Mouse (Mus musculus) retina, postnatal 7 days (tissue): Measurements from ENCODE around the gene Rnf111.

Experiments used
- DNase-seq: peaks from one replicate; pipeline ENCODE4 v3.0.0-alpha.2; 2012; ENCODE audit warnings: low read depth, low spot score

The Rnf111 gene

DNA sequence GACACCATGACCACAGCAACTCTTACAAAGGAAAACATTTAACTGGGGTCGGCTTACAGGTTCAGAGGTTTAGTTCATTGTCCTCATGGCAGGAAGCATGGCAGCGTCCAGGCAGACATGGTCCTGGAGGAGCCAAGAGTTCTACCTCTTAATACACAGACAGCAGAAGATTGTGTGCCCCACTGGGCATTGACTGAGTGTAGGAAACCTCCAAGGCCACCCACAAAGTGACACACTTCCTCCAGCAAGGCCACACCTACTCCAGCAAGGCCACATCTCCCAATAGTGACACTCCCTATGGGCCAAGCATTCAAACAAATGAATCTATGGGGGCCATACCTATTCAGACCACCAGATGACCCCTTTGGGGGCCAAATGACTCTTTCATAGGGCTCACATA lies 107.4 kb downstream of the Rnf111 start:
- no peak for DNase-seq

DNA sequence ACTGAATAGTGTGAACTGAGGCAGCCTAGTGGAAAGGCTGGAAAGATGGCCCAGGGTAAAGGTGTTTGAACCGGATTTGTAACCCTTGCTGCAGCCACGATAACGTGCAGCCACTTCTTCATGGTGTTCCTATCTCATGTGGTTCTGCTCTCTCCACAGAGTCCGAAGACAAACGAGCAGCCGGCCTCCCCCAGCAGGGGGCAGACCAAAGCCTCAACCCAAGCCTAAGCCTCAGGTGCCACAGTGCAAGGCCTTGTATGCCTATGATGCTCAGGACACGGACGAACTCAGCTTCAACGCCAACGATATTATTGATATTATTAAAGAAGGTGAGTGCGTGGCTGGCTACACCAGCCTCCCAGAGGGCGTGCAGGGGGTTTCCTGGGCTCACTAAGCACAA lies 107.9 kb downstream of the Rnf111 start:
- DNase-seq, result no peak

DNA sequence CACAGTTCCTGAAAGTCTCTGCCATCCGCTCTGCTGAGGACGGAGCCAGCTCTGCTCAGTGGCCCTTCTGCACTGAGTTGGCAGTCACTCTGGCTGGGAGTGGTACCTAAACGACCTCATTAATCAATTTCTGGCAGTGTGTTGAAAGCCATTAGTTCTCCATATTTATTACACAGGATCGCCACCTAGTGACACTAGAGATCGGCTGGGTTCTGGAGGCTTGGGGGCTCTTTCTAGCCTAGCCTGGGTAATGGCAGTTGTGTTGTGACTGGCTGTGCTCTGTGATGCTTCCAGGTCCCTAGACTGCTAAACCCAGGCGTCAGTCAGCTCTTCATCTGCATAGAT lies 111.0 kb downstream of the Rnf111 start:
- peak; percentile 48 for DNase-seq

DNA sequence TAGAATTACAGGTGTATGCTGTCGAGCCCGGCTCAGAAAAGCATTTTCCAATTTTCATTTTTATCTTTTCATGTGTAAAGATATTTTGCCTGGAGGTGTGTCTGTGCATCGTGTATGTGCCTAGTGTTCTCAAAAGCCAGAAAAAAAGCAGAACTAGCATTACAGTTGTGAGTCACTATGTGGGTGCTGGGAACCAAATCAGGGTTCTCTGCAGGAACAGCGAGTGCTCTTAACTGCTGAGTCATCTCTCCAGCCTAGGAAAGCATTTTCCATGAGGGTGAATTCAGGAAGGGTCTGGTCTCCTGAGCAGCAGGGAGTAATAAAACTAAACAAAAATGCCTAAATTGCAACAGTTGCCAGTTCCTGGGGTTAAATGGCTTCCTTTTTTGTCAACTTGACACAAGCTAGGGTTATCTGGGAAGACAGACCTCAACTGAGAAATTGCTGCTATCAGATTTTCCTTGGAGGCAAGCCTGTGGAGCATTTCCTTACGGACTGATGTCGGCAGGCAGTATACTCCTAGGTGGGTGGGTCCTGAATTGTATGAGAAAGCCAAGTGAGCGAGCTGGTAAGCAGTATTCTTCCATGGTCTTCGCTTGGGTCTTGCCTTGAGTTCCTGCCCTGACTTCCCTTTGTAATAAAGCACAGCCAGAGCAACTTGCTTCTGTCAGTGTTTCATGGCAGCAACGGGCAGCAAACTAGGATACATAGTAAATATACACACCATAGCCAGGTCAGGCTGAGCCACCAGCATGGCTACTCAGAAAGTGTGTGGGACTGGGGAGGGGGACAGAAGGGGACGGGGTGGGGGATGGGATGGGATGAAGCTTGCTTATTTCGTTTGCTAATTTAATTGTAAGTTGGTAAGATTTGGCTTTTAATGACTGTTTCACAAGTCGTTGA lies 111.6 kb downstream of the Rnf111 start:
- DNase-seq, result no peak

DNA sequence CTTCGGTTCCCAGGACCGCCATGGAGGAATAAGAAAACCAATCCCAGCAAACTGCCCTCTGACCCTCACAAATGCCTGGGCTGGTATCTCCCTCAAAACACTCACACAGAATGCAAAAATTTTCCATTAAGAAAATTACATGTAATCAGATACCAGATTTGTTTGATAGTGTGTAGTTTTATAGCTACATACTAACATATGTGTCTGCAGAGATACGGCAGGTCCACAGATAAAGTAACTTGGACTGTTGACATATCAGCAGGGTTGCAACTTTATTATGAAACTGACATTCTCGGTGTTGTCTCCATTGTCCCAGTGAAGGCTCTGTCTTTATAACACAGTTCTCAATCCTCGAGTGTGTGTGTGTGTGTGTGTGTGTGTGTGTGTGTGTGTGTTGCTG lies 112.5 kb downstream of the Rnf111 start:
- DNase-seq, result no peak

DNA sequence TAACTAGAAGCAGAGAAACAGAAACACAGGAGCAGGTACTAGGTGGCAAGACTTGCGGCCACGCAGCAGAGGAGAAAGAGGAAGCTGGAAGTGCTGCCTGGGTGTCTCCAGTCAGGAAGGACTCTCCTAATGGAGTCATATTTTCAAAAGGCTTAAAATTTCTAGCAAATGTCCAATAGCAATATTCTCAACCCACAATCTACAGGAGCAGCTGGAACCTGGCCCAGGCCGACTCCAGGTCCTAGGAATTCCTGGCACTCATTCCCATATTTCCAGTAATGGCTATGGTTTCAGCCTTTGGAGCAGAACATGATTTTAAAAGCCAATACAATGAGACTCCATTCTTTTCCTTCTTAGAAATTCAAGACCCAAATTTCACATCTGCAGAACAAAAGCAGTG lies 114.0 kb downstream of the Rnf111 start:
- DNase-seq, result no peak

DNA sequence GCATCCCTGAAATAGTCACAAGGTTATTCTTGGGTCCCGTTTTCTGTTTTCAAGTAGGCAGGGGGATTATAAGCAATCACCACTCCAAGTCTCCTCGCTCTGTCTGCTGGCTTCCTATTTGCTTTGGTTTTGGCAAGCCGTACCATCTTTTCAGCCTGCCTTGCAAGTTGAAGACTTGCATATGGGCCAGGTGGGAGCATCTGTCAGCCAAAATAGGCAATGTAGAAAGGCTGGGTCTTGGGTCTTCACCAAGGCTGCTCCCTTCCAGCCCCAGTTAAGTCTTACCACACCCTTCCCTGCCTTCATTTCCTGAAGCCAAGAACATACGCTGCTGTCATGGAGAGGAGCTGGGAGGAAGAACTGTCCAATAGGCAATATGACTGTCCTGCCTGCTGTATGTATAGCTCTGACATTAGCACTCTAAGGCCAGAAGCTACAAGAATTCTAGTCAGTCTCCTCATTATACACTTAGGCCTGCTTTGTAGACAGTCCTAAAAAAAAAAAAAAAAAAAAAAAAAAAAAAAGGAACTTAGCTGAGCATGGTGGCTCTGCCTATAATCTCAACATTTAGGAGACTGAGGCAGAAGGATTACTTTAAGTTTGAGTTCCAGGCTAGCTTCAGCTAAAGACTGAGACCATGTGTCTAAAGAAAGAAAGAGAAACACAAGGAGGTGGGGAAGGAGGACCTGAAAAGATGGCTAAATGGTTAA lies 116.0 kb downstream of the Rnf111 start:
- no peak for DNase-seq

DNA sequence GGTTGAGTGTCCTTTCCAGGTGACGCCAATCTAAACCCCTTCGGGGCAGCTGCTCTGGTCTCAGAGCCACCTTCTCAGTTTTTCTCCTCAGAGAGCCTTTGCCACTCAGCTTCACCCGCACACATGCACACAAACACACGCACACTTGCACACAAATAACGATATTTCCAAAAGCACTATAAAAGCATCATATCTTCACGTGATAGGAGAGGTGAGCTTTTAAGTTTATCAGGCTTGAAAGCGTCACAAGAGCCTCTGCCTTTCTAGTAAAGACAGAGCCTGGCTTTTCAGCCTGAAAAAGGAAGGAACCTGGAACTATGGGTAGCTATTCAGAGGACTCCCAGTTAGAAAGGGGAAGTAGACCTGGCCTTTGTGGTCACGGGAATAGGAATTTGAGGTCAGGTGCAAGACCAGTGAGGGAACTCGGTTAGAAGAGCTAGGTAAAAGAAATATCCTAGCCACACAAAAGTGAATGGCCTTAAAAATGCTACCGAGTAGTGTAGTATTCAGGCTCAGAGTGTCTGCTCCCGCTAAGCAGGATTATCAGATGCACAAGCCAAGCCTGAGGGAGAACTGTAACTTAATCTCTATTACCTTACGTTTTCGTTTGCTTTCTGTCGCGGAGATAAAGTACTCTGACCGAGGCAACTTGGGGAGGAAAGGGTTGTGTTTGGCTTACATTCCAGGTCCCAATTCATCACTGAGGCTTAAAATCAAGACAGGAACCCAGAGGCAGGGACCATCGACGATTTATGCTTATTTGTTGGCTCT lies 118.4 kb downstream of the Rnf111 start:
- no peak for DNase-seq

DNA sequence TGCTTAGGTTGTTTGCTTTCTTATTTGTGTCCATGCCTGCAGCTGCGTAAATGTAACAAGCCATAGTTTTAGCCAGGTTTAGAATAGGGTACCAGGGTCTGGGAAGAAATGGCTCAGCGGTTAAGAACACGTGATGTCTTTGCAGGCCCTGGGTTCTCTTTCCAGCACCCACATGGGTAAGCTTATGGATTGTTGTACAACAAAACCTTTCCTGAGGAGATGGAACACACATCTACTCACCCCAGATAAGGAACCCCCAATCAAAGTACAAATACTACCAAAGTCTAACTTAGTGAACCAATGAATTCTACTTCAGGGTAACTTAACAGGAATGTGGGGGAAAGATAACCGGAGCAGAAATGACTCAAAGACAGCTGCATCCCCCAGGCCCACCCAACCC lies 119.0 kb downstream of the Rnf111 start:
- DNase-seq, result no peak

DNA sequence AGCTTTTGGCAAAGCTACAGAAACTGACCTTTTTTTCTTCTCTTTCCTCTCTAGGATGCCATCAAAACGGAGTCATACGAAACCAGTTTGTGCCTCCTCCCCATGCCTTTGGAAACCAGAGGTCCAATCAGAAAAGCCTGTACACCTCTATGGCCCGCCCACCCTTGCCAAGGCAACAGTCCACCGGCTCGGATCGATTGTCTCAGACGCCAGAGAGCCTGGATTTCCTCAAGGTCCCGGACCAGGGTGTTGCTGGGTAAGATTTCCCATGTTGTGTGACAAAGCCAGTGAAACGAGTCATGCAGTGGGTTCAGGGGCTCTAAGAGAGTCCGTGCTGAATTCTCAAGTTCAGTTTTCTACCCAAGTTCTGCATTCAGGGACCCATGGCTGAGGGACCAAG lies 119.8 kb downstream of the Rnf111 start:
- no peak for DNase-seq

DNA sequence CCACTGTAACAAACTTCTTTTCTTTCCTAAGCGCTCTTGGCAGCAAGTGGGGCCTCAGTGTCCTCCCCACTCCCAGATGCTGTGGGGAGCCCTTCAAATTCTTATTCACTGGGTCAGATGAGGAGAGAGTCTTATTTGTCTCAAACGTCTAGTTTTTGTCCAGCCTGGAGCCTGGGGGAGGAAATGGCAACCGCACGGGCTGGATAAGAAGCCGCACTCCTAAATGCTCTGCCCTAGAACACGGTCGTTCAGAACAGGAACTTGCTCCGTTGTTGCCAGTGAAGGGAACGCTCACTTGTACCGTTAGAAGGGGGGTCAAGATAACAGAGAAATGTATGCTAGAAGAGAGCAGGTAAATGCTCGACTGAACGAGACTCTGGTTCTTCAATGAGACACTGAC lies 121.4 kb downstream of the Rnf111 start:
- no peak for DNase-seq

DNA sequence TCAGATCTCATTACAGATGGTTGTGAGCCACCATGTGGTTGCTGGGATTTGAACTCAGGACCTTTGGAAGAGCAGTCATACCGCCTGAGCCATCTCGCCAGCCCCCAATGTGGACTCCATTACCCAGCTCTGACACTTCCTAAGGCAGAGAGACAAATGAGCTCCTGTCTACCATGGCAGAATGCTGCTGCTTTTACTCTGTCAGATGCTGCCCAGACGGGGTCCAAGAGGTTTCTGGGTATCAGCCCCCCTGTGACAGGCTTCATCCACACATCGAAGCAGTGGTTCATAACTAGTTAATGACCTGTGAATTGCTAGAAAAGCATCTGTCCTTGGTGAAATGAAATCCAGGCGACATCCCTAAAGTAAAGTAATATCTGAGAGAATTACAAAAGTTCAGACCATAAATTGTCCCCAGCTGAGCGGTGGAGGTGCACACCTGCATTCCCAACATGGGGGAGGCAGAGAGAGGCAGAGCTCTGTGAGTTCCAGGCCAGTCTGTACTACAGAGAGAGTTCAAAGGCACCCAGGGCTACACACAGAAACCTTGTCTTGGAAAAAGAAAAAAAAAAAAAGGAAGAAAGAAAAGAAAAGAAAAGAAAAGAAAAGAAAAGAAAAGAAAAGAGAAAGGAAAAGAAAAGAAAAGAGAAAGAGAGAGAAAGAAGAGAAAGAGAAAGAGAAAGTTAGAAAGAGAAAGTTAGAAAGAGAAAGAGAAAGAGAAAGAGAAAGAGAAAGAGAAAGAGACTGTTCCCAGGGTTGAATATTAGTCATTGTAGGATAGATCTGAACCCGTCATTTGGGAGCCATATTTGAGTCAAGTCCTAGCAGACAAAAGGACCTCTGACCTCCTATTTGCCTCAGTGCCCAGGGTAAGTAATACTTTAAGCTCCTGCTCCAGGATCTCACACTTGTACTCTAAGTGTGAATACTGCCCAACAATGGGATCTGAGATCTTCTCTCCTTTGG lies 123.7 kb downstream of the Rnf111 start:
- no peak for DNase-seq
